Mouse (Mus musculus) bone marrow macrophage, adult 2 months (primary cell): ENCODE measurements around the gene Parp1.

ENCODE experiments used
- CTCF ChIP-seq: IDR thresholded peaks from 2 replicates; pipeline ENCODE4 v1.5.1; 2012; ENCODE audit warnings: low read depth, mild to moderate bottlenecking, low read length, moderate library complexity
- POLR2A ChIP-seq: IDR thresholded peaks from 2 replicates; pipeline ENCODE4 v1.6.1; 2012; ENCODE audit warnings: mild to moderate bottlenecking, low read depth, low read length, borderline replicate concordance

- no peak for TF ChIP-seq CTCF
- no peak for TF ChIP-seq POLR2A
These were observed 9.3 kb upstream of the Parp1 start for GRCm38 (mm10) chr1:180559454-180559853.
